Mouse (Mus musculus) heart, embryonic 13.5 days (tissue): ENCODE results near the gene Med12. TPM values are rescaled to one million over a fixed set of nuclear protein-coding genes. Genes with fewer than 3 reads are reported as not detected.
"Not testable (repeated sequence)": the region's sequence is repeated elsewhere in the genome, so short reads cannot be mapped to it uniquely, and the experiment has no call there.

Source experiments
- ATAC-seq: fragments of 200-750 bp; cut with Nextera tagmentation; 2 replicates; pipeline ENCODE4 v1.8.0; 2017; ENCODE audit warnings: moderate TSS enrichment; ENCODE audit not compliant: insufficient number of reproducible peaks, low FRiP score, low TSS enrichment; ENCODE audit errors: extremely low read depth
- H3K27ac ChIP-seq: fragments of 300-500 bp; sonication (generic); replicated peaks from 2 replicates; pipeline ENCODE4 v1.5.1; 2015; ENCODE audit warnings: moderate library complexity, mild to moderate bottlenecking, inconsistent platforms
- H3K27me3 ChIP-seq: fragments of 300-500 bp; sonication (generic); replicated peaks from 2 replicates; pipeline ENCODE4 v1.6.1; 2015; ENCODE audit warnings: mild to moderate bottlenecking, inconsistent platforms
- H3K36me3 ChIP-seq: fragments of 300-500 bp; sonication (generic); 2 replicates; pipeline ENCODE4 v1.6.1; 2015; ENCODE audit warnings: mild to moderate bottlenecking, inconsistent platforms
- H3K4me1 ChIP-seq: fragments of 300-500 bp; sonication (generic); 2 replicates; pipeline ENCODE4 v1.6.1; 2015; ENCODE audit warnings: inconsistent platforms
- H3K4me2 ChIP-seq: fragments of 300-500 bp; sonication (generic); 2 replicates; pipeline ENCODE4 v1.6.1; 2015; ENCODE audit warnings: inconsistent platforms, mild to moderate bottlenecking, moderate library complexity
- H3K4me3 ChIP-seq: fragments of 300-500 bp; sonication (generic); 2 replicates; pipeline ENCODE4 v1.5.1; 2015; ENCODE audit warnings: moderate library complexity, mild to moderate bottlenecking, inconsistent platforms
- H3K9ac ChIP-seq: fragments of 300-500 bp; sonication (generic); 2 replicates; pipeline ENCODE4 v1.6.1; 2015; ENCODE audit warnings: inconsistent platforms, mild to moderate bottlenecking, moderate library complexity
- H3K9me3 ChIP-seq: fragments of 300-500 bp; sonication (generic); 2 replicates; pipeline ENCODE4 v1.6.1; 2016; ENCODE audit warnings: inconsistent platforms
- WGBS: fragments of 180-500 bp; shearing (Covaris S2); methylation state at CpG from one replicate; pipeline ENCODE4 v1.1.7; 2015; ENCODE audit warnings: mixed read lengths; 5-methylcytosine and 5-hydroxymethylcytosine counted together
- polyA plus RNA-seq: library from polyadenylated mRNA; unstranded; fragments of >200 nt; fragmentation: Nextera tagmentation; extraction: Ambion mirVana; gene quantifications from 2 replicates; pipeline ENCODE4 v1.2.1, GENCODE M21; 2015

The Med12 gene
- polyA plus RNA-seq, 1 experiment from 2014 or later, result 21.6 TPM

DNA sequence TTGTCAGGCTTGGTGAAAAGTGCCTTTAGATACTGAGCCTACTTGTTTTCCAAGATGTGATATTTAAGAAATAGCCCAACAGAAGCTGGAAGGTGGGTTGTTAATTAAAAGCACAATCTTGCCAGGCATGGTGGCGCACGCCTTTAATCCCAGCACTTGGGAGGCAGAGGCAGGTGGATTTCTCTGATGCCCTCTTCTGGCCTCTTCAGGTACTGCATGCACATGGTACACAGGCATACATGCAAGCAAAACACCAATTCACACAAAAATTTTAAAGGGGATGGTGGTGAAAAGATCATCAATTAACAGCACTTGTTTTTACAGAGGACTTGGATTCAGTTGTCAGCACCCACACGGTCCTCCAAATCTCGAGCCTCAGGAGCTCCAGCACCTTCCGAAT, 60.8 kb downstream of the Med12 start:
- H3K4me2 ChIP-seq, result no peak overlapping the region
- ATAC-seq, result no peak
- H3K9me3 ChIP-seq, result no peaks in the 10 kb centered on the region
- no peak overlapping the region for H3K4me3 ChIP-seq
- H3K27me3 ChIP-seq, result no peaks in the 10 kb centered on the region
- H3K27ac ChIP-seq, result no peak overlapping the region
- H3K9ac ChIP-seq, result no peak overlapping the region
- WGBS, result 80% methylated on average over 5 of the region's 5 CpGs
- H3K4me1 ChIP-seq, result peaks cover 4% of the 10 kb centered on the region; the same call in 1 of the 2 replicates
- H3K36me3 ChIP-seq, result no peaks in the 10 kb centered on the region

GRCm38 (mm10) chrX:101338666-101339065, 64.8 kb downstream of the Med12 start:
- no peak overlapping the region for H3K4me3 ChIP-seq
- no peak overlapping the region for H3K9ac ChIP-seq
- no peak overlapping the region for H3K4me2 ChIP-seq
- H3K36me3 ChIP-seq, result no peaks in the 10 kb centered on the region
- H3K27ac ChIP-seq, result no peak overlapping the region
- 42% methylated on average over 4 of the region's 4 CpGs for WGBS
- no peak for ATAC-seq
- H3K9me3 ChIP-seq, result no peaks in the 10 kb centered on the region
- H3K27me3 ChIP-seq, result 0 out of 2 replicates have a peak, but pooled peaks cover 3% of the 10 kb centered on the region
- H3K4me1 ChIP-seq, result no peaks in the 10 kb centered on the region

DNA sequence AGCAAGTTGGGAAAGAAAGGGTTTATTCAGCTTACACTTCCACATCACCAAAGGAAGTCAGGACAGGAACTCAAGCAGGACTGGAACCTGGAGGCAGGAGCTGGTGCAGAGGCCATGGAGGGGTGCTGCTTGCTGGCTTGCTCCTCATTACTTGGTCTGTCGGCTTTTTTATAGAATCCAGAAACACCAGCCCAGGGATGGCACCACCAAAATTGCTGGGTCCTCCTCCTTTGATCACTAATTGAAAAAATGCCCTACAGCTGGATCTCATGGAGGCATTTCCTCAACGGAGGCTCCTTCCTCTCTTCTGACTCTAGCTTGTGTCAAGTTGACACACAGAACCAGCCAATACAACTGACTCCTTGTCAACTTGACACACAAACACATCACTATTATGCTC, 69.0 kb downstream of the Med12 start:
- not testable (repeated sequence) for H3K9ac ChIP-seq, H3K4me2 ChIP-seq, H3K4me1 ChIP-seq, H3K36me3 ChIP-seq, H3K27ac ChIP-seq, H3K4me3 ChIP-seq, H3K9me3 ChIP-seq, ATAC-seq
- H3K27me3 ChIP-seq, result peaks cover 11% of the 10 kb centered on the region; the same call in 1 of the 2 replicates
- 60% methylated on average over 2 of the region's 2 CpGs for WGBS

GRCm38 (mm10) chrX:101345456-101345855, 71.6 kb downstream of the Med12 start:
- Histone ChIP-seq H3K36me3 (no peaks in the 10 kb centered on the region), H3K27ac (no peak overlapping the region), H3K9me3 (no peaks in the 10 kb centered on the region), H3K4me2 (no peak overlapping the region), H3K27me3 (peaks cover 11% of the 10 kb centered on the region; the same call in 1 of the 2 replicates), H3K4me1 (no peaks in the 10 kb centered on the region), H3K4me3 (no peak overlapping the region), H3K9ac (no peak overlapping the region)
- 82% methylated on average over 2 of the region's 2 CpGs for WGBS
- ATAC-seq, result no peak

DNA sequence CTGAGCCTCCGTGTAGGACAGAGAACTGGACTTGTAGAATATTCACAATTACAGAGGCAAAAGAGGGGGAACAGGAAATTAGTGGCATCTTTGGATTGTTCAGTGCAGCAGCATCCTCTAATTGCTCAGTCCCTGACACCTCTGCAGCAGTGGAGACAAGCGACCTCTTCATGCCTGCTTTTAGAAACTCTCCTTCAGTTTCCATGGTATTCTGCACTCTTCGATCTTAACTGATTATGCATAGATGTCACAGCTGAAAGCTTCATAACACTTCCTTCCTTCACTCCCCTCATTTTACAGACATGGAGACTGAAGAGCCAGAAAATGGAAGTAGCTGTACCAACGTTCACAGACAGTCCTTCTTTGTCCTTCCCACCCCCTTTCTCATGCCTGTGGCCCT, 72.6 kb downstream of the Med12 start:
- Histone ChIP-seq H3K36me3 (no peaks in the 10 kb centered on the region), H3K27ac (no peak overlapping the region), H3K27me3 (peaks cover 7% of the 10 kb centered on the region; the same call in 1 of the 2 replicates), H3K4me1 (no peaks in the 10 kb centered on the region; the same call in 1 of the 2 replicates), H3K9me3 (no peaks in the 10 kb centered on the region), H3K4me2 (no peak overlapping the region), H3K4me3 (no peak overlapping the region), H3K9ac (no peak overlapping the region)
- no peak for ATAC-seq
- WGBS, result 45% methylated on average over 4 of the region's 4 CpGs

Other genes starting within 250 kb of the Med12 start
- 0.17 and 0.32 TPM in 2 replicates for gene Tex11, start 214.4 kb upstream of the Med12 start, polyA plus RNA-seq
- gene Slc7a3, start 188.0 kb upstream of the Med12 start, polyA plus RNA-seq, result 0.25 and 0.65 TPM in 2 replicates
- 41.2 and 42.5 TPM in 2 replicates for gene Snx12, start 51.5 kb upstream of the Med12 start, polyA plus RNA-seq
- 1.4 and 1.7 TPM in 2 replicates for gene Foxo4, start 19.5 kb upstream of the Med12 start, polyA plus RNA-seq
- gene Gm614, start 10.0 kb upstream of the Med12 start, polyA plus RNA-seq, result not detected in 2 replicates
- gene Il2rg, start 5.8 kb upstream of the Med12 start, polyA plus RNA-seq, result 14.9 and 15.8 TPM in 2 replicates
- gene Gm20489, start 5.0 kb upstream of the Med12 start, polyA plus RNA-seq, result not detected in 2 replicates
- gene Nlgn3, start 25.1 kb downstream of the Med12 start, polyA plus RNA-seq, result 2.0 and 2.5 TPM in 2 replicates
- 0.39 and 2.0 TPM in 2 replicates for gene Gjb1, start 102.3 kb downstream of the Med12 start, polyA plus RNA-seq
- 26.9 and 29.8 TPM in 2 replicates for gene Zmym3, start 146.8 kb downstream of the Med12 start, polyA plus RNA-seq
- 236 and 258 TPM in 2 replicates for gene Nono, start 155.3 kb downstream of the Med12 start, polyA plus RNA-seq
- 49.5 and 56.2 TPM in 2 replicates for gene Itgb1bp2, start 175.1 kb downstream of the Med12 start, polyA plus RNA-seq